Mouse (Mus musculus) olfactory bulb, adult 2 months (tissue): ENCODE results near the gene Slc1a4. TPM values are rescaled to one million over a fixed set of nuclear protein-coding genes. Genes with fewer than 3 reads are reported as not detected.

ENCODE experiments used
- H3K27ac ChIP-seq: fragments of 200-500 bp; 2 replicates; pipeline ENCODE4 v1.5.1; 2012; ENCODE audit warnings: low read depth, low read length; ENCODE audit not compliant: insufficient read depth
- H3K4me1 ChIP-seq: fragments of 200-500 bp; 2 replicates; pipeline ENCODE4 v1.6.1; 2012; ENCODE audit warnings: low read length; ENCODE audit not compliant: control insufficient read depth, insufficient read depth
- H3K4me3 ChIP-seq: fragments of 200-500 bp; 2 replicates; pipeline ENCODE4 v1.5.1; 2012; ENCODE audit warnings: mild to moderate bottlenecking, low read depth, low read length, moderate library complexity; ENCODE audit not compliant: insufficient read depth
- CTCF ChIP-seq: fragments of 200-500 bp; IDR thresholded peaks from 2 replicates; pipeline ENCODE4 v1.5.1; 2012; ENCODE audit warnings: low read depth, mild to moderate bottlenecking, low read length, moderate library complexity; ENCODE audit not compliant: insufficient read depth
- POLR2A ChIP-seq: fragments of 200-500 bp; IDR thresholded peaks from 2 replicates; pipeline ENCODE4 v1.6.1; 2012; ENCODE audit warnings: mild to moderate bottlenecking, low read depth, low read length, moderate library complexity; ENCODE audit not compliant: insufficient read depth
- WGBS: fragments of 180-500 bp; shearing (Covaris S2); methylation state at CpG from one replicate; pipeline ENCODE4 v1.1.7; 2018; 5-methylcytosine and 5-hydroxymethylcytosine counted together
- polyA plus RNA-seq: library from polyadenylated mRNA; stranded (reverse); fragments of >200 nt; gene quantifications from 2 replicates; pipeline ENCODE4 v1.2.4, GENCODE M21; 2012; ENCODE audit warnings: low replicate concordance; ENCODE audit not compliant: missing spikeins, insufficient read depth, insufficient read length

The Slc1a4 gene
- polyA plus RNA-seq, 1 experiment, result not detected

- no peak overlapping the region for H3K27ac ChIP-seq
Observed at GRCm38 (mm10) chr11:20277106-20277505, 55.4 kb downstream of the Slc1a4 start.

GRCm38 (mm10) chr11:20275974-20276373 lies 56.5 kb downstream of the Slc1a4 start:
- Histone ChIP-seq H3K4me1 (no peaks in the 10 kb centered on the region), H3K4me3 (no peak overlapping the region), H3K27ac (no peak overlapping the region)
- WGBS, result 77% methylated on average over 2 of the region's 2 CpGs
- TF ChIP-seq POLR2A (no peak), CTCF (no peak)

More at GRCm38 (mm10) chr11:20277106-20277505, 55.4 kb downstream of the Slc1a4 start:
- TF ChIP-seq CTCF (no peak), POLR2A (no peak)
- 88% methylated on average over 2 of the region's 2 CpGs for WGBS
- H3K4me1 ChIP-seq, result no peaks in the 10 kb centered on the region
- no peak overlapping the region for H3K4me3 ChIP-seq

GRCm38 (mm10) chr11:20269885-20270284 lies 62.6 kb downstream of the Slc1a4 start:
- no peak overlapping the region for H3K27ac ChIP-seq
- WGBS, result 87% methylated on average over 6 of the region's 6 CpGs
- no peak overlapping the region for H3K4me3 ChIP-seq
- H3K4me1 ChIP-seq, result no peaks in the 10 kb centered on the region
- TF ChIP-seq CTCF, result no peak

- Histone ChIP-seq H3K4me1 (no peaks in the 10 kb centered on the region), H3K27ac (no peak overlapping the region), H3K4me3 (no peak overlapping the region)
- TF ChIP-seq POLR2A (no peak), CTCF (no peak)
- 58% methylated on average over 8 of the region's 8 CpGs for WGBS
Observed at GRCm38 (mm10) chr11:20262628-20263380, 69.7 kb downstream of the Slc1a4 start.

- no peak overlapping the region for H3K27ac ChIP-seq
- H3K4me1 ChIP-seq, result peaks cover 4% of the 10 kb centered on the region; the same call in 1 of the 2 replicates
- WGBS, result 58% methylated on average over 4 of the region's 4 CpGs
- no peak for TF ChIP-seq CTCF
- no peak for TF ChIP-seq POLR2A
- no peak overlapping the region for H3K4me3 ChIP-seq
Observed at GRCm38 (mm10) chr11:20254791-20255190, 77.7 kb downstream of the Slc1a4 start.

GRCm38 (mm10) chr11:20253088-20253487 lies 79.4 kb downstream of the Slc1a4 start:
- Histone ChIP-seq H3K4me3 (no peak overlapping the region), H3K27ac (no peak overlapping the region), H3K4me1 (peaks cover 6% of the 10 kb centered on the region; the same call in 1 of the 2 replicates)
- TF ChIP-seq POLR2A, result no peak
- TF ChIP-seq CTCF, result no peak
- WGBS, result 23% methylated on average over 2 of the region's 2 CpGs

Other genes with a start within 250 kb of the Slc1a4 start
- 126 and 335 TPM in 2 replicates for gene Actr2, start 219.8 kb downstream of the Slc1a4 start, polyA plus RNA-seq
- gene Rab1a, start 131.3 kb downstream of the Slc1a4 start, polyA plus RNA-seq, result not detected in 2 replicates
- gene Cep68, start 83.3 kb downstream of the Slc1a4 start, polyA plus RNA-seq, result not detected in 2 replicates
- not detected in 2 replicates for gene Sertad2, start 210.5 kb upstream of the Slc1a4 start, polyA plus RNA-seq